Mouse (Mus musculus): ENCODE data around the gene Psma7. TPM values are rescaled to one million over a fixed set of nuclear protein-coding genes. Genes with fewer than 3 reads are reported as not detected.

Gene Psma7
- polyA plus RNA-seq (2015; fragmentation: Nextera tagmentation; extraction: Ambion mirVana): 423 and 429 TPM in 2 replicates

DNA sequence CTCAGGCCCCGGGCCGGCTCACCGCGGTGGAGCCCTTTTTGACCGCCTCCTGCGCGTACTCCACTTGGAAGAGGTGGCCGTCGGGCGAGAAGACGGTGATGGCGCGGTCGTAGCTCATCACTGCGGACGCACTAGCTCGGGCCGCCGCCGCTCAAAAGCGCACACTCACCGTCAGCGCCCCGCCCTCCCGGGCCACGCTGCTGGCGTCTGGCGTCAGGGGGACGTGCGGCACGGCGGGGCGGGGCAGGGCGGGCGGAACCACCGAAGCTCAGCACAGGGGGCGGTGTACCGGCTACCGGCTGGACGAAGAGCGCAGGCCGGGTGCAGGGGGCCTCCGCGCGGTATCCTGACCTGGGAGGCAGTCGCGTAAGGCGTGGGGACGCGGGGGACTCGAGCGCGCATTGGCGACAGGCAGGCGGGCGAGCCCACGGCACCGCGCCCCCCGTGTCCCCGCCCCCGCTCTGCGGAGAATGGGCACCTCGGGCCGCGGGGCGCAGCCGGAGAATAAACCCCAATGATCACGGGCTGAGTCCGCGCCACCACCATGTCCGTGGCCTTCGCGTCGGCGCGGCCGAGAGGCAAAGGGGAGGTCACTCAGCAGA is at the start of gene Psma7, which contains the start of gene Ss18l1:
Gene Psma7 (minus strand): TSS at position 178 of the 602 bp plus-strand sequence.
Gene Ss18l1 (plus strand): TSS at position 254 of the 602 bp plus-strand sequence.
- WGBS (ENCODE audit: insufficient replicate concordance): 1% methylated on average over 57 of the region's 78 CpGs
- Histone ChIP-seq H3K9me3 (replicated peaks) (no peaks in the 10 kb centered on the region), H3K4me1 (replicated peaks) (peaks cover 38% of the 10 kb centered on the region), H3K4me2 (peak within 1 kb of the TSS; percentile 100), H3K9ac (peak within 1 kb of the TSS; percentile 94), H3K27ac (peak within 1 kb of the TSS; percentile 89), H3K27me3 (peaks cover 8% of the 10 kb centered on the region; the same call in 1 of the 2 replicates), H3K36me3 (peaks cover 27% of the 10 kb centered on the region), H3K4me3 (replicated peaks) (peak within 1 kb of the TSS; percentile 75)
- ATAC-seq (ENCODE audit: low read depth) (peak; percentile 96), DNase-seq (peak; percentile 86)

DNA sequence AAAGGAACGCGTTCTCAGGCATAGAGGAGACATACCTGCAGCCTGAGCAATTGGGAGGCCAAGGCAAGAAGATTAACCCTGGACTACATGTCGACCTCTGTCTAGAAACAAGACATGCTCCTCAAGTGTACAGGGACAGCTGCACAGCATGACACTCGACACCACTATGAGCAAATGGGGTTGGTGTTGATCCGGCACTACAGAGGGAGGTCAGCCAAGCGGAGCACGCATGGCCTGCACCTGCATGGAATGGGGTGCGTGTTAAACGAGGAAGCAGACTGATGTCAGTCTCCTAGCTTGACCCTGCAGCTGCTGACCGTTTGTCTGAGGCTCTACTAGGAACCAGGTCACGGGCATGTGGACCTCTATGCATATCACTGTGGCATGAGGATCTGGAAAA is 48.1 kb upstream of the Psma7 start:
- 56% methylated on average over 11 of the region's 11 CpGs for WGBS (ENCODE audit: insufficient replicate concordance)
- Histone ChIP-seq H3K36me3 (peaks cover 8% of the 10 kb centered on the region; the same call in 1 of the 2 replicates), H3K4me3 (replicated peaks) (no peak overlapping the region), H3K27ac (no peak overlapping the region), H3K4me1 (replicated peaks) (no peaks in the 10 kb centered on the region), H3K27me3 (peaks cover 17% of the 10 kb centered on the region), H3K4me2 (no peak overlapping the region), H3K9me3 (replicated peaks) (no peaks in the 10 kb centered on the region), H3K9ac (no peak overlapping the region)
- DNase-seq (no peak), ATAC-seq (ENCODE audit: low read depth) (no peak)

DNA sequence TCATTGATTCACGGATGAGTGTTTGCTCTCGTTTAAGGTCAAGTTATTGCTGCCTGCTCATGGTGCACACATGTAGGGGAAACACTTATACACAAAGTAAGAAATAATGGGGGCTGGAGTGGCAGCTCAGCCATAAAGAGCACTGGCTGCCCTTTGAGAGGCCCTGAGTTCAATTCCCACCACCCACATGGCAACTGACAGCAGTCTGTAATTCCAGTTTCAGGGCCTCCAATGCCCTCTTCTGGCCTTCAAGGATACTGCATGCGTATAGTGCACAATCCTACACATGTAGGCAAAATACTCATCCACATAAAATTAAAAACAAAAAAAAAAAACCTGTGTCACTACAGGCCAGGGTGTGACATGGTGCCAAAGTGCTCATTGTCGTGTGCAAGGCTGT is 45.2 kb upstream of the Psma7 start:
- H3K36me3 ChIP-seq: peaks cover 20% of the 10 kb centered on the region; the same call in 1 of the 2 replicates
- no peak overlapping the region for H3K4me2 ChIP-seq
- no peaks in the 10 kb centered on the region for H3K4me1 ChIP-seq (replicated peaks)
- DNase-seq: no peak
- no peak for ATAC-seq (ENCODE audit: low read depth)
- H3K9ac ChIP-seq: no peak overlapping the region
- no peaks in the 10 kb centered on the region for H3K9me3 ChIP-seq (replicated peaks)
- H3K27me3 ChIP-seq: peaks cover 15% of the 10 kb centered on the region; the same call in 1 of the 2 replicates
- 72% methylated on average over 4 of the region's 4 CpGs for WGBS (ENCODE audit: insufficient replicate concordance)
- no peak overlapping the region for H3K4me3 ChIP-seq (replicated peaks)
- no peak overlapping the region for H3K27ac ChIP-seq

DNA sequence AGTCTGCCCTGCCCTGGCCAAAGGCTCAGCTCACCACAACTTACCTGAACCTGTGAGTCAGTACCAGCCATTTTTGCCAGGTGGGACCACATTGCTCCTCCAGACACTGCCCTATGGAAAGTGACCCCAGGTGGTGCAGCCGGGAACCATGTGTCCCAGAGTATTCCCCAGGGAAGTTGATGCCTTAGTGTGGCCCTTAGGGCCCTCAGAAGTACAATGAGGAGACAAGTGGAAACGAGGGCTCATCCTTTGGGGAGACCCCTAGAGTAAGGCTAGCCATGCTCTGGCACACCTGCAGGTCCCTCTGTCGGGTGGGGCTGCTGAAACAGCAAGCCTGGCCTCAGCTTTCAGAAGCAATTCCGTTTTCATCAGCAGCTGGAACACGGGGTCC is 44.4 kb upstream of the Psma7 start:
- DNase-seq: no peak
- Histone ChIP-seq H3K27ac (no peak overlapping the region), H3K27me3 (peaks cover 15% of the 10 kb centered on the region; the same call in 1 of the 2 replicates), H3K4me2 (no peak overlapping the region), H3K36me3 (peaks cover 20% of the 10 kb centered on the region; the same call in 1 of the 2 replicates), H3K4me1 (replicated peaks) (no peaks in the 10 kb centered on the region), H3K9me3 (replicated peaks) (no peaks in the 10 kb centered on the region), H3K4me3 (replicated peaks) (no peak overlapping the region), H3K9ac (no peak overlapping the region)
- 77% methylated on average over 5 of the region's 5 CpGs for WGBS (ENCODE audit: insufficient replicate concordance)
- ATAC-seq (ENCODE audit: low read depth): no peak

DNA sequence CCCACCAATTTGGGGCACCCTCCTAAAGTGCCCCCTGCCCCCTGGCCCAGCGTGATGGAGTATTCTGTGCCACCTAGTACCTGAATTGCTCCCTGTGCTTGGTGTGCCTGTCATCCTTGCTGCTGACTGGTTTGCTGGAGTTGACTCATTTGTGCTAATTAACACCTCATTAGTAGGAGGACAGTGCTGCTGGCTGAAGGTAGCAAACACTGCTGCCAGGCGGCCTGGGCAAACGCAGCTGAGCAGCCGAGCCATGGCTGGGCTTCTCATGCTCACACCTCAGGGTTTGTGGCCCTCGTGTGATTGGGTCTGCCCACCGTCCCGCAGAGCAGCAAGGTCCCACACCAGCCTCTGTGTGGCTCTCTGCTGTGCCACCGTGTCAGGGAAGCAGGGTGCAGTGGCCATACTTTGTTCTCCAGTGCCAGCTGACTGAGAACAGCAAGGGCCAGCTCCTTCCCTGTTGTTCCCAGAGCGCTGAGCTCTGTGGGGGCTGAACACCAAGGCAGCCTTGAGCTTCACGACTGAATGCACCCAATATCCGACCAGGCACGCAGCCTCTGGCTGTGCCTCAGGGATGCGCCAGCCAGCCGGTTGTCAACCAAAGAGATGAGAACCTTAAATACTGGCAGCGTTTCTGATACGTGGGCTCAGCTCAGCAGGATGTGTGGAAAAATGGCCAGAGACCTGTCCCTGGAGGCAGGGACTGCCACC is 43.8 kb upstream of the Psma7 start:
- peaks cover 20% of the 10 kb centered on the region; the same call in 1 of the 2 replicates for H3K36me3 ChIP-seq
- no peak overlapping the region for H3K4me2 ChIP-seq
- no peaks in the 10 kb centered on the region for H3K9me3 ChIP-seq (replicated peaks)
- 74% methylated on average over 16 of the region's 16 CpGs for WGBS (ENCODE audit: insufficient replicate concordance)
- no peak overlapping the region for H3K4me3 ChIP-seq (replicated peaks)
- no peaks in the 10 kb centered on the region for H3K4me1 ChIP-seq (replicated peaks)
- no peak overlapping the region for H3K9ac ChIP-seq
- DNase-seq (no peak), ATAC-seq (ENCODE audit: low read depth) (no peak)
- peaks cover 15% of the 10 kb centered on the region; the same call in 1 of the 2 replicates for H3K27me3 ChIP-seq
- no peak overlapping the region for H3K27ac ChIP-seq

DNA sequence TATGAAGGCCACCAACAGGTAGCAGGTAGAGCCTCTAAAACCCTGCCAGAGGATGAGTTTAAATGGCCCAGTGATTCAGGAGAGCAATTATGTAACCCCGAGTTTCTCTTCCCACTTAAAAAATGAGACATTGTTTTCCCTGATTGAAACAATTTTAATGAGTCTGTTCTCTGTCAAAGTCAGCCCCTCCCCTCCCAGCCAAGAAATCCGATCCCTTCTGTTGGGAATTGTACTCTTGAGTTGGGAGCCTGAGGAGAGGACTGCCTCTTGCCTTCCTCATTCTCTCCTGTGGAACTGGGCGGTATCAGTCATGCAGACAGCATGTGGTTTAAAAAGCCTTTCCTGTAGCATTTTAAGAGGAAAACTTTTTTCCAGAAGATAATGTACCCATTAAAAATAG is 42.3 kb upstream of the Psma7 start:
- Histone ChIP-seq H3K9ac (no peak overlapping the region), H3K4me3 (replicated peaks) (no peak overlapping the region), H3K4me2 (no peak overlapping the region), H3K27me3 (0 out of 2 replicates have a peak, but pooled peaks cover 5% of the 10 kb centered on the region), H3K27ac (no peak overlapping the region), H3K9me3 (replicated peaks) (no peaks in the 10 kb centered on the region), H3K36me3 (peaks cover 20% of the 10 kb centered on the region; the same call in 1 of the 2 replicates), H3K4me1 (replicated peaks) (no peaks in the 10 kb centered on the region)
- no peak for DNase-seq
- no peak for ATAC-seq (ENCODE audit: low read depth)
- 62% methylated on average over 3 of the region's 3 CpGs for WGBS (ENCODE audit: insufficient replicate concordance)

DNA sequence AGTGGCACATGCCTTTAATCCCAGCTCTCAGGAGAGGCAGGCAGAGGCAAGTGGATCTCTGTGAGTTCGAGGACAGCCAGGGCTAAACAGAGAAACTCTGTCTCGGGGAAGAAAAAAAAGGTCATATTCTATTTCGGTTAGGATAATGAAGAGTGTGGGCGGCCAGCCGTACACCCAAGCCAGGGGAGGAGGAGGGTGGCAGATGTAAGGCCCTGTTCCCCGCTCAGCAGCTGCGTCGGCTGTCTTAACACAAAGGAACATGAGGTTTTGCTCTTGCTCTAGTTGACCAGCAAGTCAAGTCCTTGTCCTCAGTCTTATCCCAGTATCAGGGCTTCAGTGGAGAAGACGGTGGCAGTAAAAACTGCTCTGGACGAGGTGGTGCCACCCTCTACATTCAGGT is 40.8 kb upstream of the Psma7 start:
- 73% methylated on average over 10 of the region's 10 CpGs for WGBS (ENCODE audit: insufficient replicate concordance)
- H3K4me2 ChIP-seq: no peak overlapping the region
- H3K4me1 ChIP-seq (replicated peaks): no peaks in the 10 kb centered on the region
- ATAC-seq (ENCODE audit: low read depth) (no peak), DNase-seq (no peak)
- no peaks in the 10 kb centered on the region for H3K27me3 ChIP-seq
- H3K27ac ChIP-seq: no peak overlapping the region
- no peak overlapping the region for H3K9ac ChIP-seq
- peaks cover 28% of the 10 kb centered on the region; the same call in 1 of the 2 replicates for H3K36me3 ChIP-seq
- H3K4me3 ChIP-seq (replicated peaks): no peak overlapping the region
- no peaks in the 10 kb centered on the region for H3K9me3 ChIP-seq (replicated peaks)

DNA sequence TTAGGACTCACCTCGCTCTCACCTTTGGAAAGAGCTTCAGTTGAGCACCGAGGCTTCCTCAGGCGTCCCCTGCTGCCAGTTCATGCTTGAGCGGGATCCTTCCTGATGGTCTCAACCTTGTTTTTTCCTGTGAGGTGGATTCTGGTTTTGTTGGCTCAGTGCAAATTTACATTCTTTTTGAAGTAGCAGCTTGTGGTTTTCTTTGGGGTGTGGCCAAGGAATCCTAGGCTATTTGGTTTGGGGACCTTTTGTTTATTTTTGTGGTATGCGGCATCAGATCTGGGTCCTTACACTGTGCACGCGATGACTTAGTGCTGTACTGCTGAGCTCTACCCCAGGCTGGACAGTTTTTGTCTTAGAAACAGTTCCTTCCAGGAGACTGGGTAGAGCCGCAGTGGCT is 38.4 kb upstream of the Psma7 start:
- Histone ChIP-seq H3K4me3 (replicated peaks) (no peak overlapping the region), H3K9me3 (replicated peaks) (no peaks in the 10 kb centered on the region), H3K36me3 (peaks cover 32% of the 10 kb centered on the region), H3K4me1 (replicated peaks) (no peaks in the 10 kb centered on the region), H3K9ac (no peak overlapping the region), H3K4me2 (no peak overlapping the region), H3K27ac (no peak overlapping the region), H3K27me3 (no peaks in the 10 kb centered on the region)
- DNase-seq (no peak), ATAC-seq (ENCODE audit: low read depth) (no peak)
- 80% methylated on average over 8 of the region's 8 CpGs for WGBS (ENCODE audit: insufficient replicate concordance)

DNA sequence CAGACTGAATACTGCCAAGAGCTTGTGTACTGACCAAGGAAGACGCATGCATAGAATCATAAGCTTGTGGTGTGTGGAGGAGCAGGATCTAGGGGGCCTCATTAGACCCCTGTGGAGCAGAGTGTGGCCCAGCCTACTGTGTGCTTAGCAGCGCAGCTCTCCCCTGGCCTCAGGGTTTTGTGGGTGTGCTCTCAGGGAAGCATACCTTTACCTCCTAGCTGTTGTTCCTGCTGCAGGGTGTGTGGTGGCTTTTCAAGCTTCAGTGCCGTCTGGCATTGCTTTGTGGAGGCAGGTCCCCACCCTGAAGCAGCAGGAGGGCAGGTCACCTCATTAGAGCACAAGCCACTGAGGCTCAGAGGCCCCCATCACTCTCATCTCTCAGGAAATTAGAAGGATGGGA is 35.4 kb upstream of the Psma7 start:
- ATAC-seq (ENCODE audit: low read depth) (no peak), DNase-seq (no peak)
- no peak overlapping the region for H3K9ac ChIP-seq
- WGBS (ENCODE audit: insufficient replicate concordance): 73% methylated on average over 3 of the region's 3 CpGs
- no peak overlapping the region for H3K27ac ChIP-seq
- peaks cover 24% of the 10 kb centered on the region for H3K36me3 ChIP-seq
- no peak overlapping the region for H3K4me3 ChIP-seq (replicated peaks)
- H3K27me3 ChIP-seq: no peaks in the 10 kb centered on the region
- no peak overlapping the region for H3K4me2 ChIP-seq
- no peaks in the 10 kb centered on the region for H3K4me1 ChIP-seq (replicated peaks)
- H3K9me3 ChIP-seq (replicated peaks): no peaks in the 10 kb centered on the region

DNA sequence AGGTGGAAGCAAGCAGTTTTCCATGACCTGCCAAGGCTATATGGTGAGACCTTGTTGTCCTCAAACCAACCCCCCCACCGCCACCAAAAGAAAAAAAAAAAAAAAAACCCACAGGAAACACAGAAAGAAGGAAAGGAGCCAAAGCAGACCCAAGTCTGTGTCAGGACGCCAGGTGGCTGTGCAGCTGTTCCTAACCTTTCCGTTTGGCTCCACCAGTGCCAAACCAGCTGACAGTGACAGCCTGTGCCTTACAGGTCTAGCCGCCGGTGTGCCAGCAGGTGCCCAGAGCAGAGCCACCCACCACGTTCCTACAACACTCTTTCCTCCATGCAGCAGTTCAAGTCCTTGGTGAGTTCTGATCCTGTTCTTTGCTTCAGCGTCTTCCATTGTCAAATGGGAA is 30.7 kb upstream of the Psma7 start:
- DNase-seq (no peak), ATAC-seq (ENCODE audit: low read depth) (no peak)
- Histone ChIP-seq H3K4me3 (replicated peaks) (no peak overlapping the region), H3K9me3 (replicated peaks) (no peaks in the 10 kb centered on the region), H3K9ac (no peak overlapping the region), H3K36me3 (peaks cover 20% of the 10 kb centered on the region), H3K27ac (no peak overlapping the region), H3K4me2 (no peak overlapping the region), H3K27me3 (no peaks in the 10 kb centered on the region), H3K4me1 (replicated peaks) (peaks cover 17% of the 10 kb centered on the region)
- 84% methylated on average over 7 of the region's 7 CpGs for WGBS (ENCODE audit: insufficient replicate concordance)

DNA sequence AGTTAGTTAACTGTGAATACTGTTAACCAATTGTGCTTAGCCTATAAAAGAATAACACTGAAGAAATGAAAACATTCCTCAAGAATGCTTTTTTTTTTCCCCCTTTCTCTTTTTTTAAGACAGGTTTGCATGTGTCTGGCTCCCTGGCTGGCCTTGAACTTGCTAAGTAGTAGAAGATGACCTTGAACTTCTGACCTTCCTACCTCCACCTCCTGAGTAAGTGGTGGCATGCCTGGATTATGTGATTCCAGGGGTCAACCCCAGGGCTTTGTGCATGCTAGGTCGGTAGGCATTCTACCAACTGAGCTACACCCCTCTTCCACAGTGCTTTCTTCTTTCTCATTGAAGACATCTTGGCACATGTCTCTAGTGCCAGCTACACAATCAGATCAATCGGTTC is 29.4 kb upstream of the Psma7 start:
- 88% methylated on average over 2 of the region's 2 CpGs for WGBS (ENCODE audit: insufficient replicate concordance)

More for the DNA sequence above, 29.4 kb upstream of the Psma7 start:
- Histone ChIP-seq H3K4me1 (replicated peaks) (peaks cover 17% of the 10 kb centered on the region), H3K27me3 (no peaks in the 10 kb centered on the region), H3K4me3 (replicated peaks) (peak overlapping the region; percentile 79; the same call in 1 of the 2 replicates), H3K27ac (no peak overlapping the region), H3K9me3 (replicated peaks) (no peaks in the 10 kb centered on the region), H3K36me3 (peaks cover 16% of the 10 kb centered on the region; the same call in 1 of the 2 replicates), H3K9ac (peak overlapping the region; percentile 82; the same call in 1 of the 2 replicates), H3K4me2 (no peak overlapping the region)
- no peak for DNase-seq
- no peak for ATAC-seq (ENCODE audit: low read depth)

All from liver, embryonic 13.5 days (tissue).